Mouse (Mus musculus) urinary bladder, postnatal 14 days (tissue): ENCODE results near the gene Nek7.
A peak's percentile ranks its signal among the peaks of the same experiment; 100 is the strongest.

Experiments used
- DNase-seq: peaks from one replicate; pipeline ENCODE4 v3.0.0; 2021; ENCODE audit warnings: low spot score

The Nek7 gene

GRCm38 (mm10) chr1:138571038-138571441, 48.9 kb downstream of the Nek7 start:
- no peak for DNase-seq

DNA sequence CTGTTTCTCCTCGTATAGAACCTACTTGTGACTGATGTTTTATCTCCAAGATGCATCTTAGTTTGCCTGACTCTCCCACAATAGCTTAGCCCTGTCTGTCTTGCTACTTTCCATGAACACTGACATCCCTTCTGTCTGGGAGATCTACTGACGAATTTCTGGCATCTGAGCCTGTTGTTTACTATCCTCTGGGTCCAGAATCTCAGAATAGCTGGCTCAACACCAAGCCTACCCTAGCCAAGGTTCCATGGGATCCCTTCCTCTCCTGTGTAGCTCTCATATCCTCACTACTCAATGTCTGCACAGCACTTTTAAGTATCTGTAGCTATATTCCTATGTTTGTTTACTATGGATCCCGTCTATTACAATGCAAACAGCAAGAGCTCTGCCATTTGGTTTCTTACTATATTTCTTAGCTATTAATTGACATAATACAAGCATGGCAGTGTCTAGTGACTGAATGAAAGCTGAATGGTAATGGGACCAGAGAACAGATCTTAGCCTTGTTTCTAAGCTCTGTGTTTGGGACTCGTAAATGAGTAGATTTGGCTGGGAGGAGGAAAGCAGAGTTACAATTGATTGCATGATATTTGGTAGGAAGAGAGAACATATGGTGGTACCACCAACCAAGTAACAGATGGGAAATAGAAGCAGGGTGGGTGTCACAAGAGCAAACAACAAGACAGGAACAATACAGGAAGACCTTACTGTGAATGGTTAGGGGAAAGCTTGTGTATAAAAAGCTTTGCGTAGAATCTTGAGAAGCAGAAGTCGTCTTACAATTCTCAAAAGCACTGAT, 51.3 kb downstream of the Nek7 start:
- DNase-seq: no peak

DNA sequence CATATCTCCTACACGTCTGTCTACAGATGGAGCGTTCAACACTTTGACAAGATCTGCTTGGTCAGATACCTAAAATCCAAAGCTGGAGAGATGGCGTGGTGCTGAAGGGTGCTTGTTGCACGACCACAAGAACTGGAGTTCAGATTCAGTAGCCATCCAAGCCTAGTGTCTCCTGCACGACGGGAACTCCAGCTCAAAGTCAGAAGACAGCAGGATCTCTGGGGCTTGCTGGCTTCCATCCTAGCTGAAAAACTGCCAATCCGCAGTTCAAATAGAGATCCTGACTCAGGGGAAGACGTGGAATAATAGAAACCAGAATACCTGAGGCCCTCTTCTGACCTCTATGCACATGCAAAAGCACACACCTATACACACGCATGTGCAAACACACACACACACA, 52.0 kb downstream of the Nek7 start:
- DNase-seq: no peak

GRCm38 (mm10) chr1:138564677-138565076, 55.3 kb downstream of the Nek7 start:
- DNase-seq: no peak

DNA sequence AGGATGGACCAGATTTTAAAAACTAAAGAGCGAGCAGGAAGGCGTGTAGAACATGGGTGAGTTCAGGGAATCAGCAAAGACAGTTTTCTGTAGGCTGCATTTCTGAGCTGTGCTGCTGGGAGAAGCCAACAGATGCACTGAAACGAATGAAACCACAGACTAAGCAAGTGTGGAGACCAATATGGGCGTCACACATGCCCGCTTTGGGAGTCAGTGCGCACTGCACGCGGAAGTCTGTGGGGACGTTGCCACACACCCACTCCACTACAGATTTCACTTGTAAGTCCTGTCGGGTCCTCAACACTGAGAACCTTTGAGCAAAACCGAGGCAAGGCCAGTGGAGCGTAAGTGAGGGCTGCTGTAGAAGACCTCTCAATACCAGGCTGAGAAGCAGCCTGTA, 59.2 kb downstream of the Nek7 start:
- no peak for DNase-seq

DNA sequence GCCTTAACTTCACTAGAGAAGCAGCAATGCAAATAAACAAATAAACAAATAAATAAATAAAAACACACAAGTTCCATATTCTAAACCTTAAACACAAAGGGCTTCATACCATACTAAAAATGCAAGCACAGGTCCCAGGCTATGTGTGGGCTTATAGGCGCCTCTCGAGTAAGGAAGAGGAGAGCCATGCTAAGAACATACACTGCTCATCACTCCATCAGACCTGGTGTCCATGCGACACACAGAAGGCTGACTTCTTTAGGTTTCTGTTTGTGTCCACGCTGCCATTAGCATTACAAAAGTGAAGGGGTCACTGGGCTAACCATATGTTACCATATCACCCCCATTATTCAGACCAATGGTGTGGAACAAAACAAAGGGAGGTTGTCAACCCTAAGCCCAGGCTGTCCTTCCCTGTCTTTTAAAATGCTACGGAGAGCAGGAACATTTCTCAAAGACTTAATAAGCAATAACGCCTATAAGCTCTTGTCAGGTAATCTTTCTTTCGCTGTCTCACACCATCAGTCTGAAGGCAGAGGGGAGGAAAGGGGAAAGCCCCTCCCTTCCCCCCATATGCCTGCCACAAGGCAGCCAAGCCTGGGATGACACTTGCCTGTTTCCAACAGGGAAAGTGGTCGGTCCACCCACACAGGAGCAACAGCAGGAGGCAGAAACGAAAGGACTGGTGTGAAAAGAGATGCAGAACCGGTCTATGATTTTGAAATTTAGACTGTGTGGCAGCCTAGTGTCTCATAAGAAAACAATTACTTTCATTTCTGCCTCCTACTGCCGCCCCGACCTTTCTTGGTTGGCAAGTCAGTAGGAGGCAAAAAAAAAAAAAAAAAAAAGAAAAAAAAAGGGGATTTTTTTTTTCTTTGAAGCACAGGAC, 60.5 kb downstream of the Nek7 start:
- DNase-seq: no peak

- DNase-seq: no peak
Measured at GRCm38 (mm10) chr1:138558342-138558741, 61.6 kb downstream of the Nek7 start.

DNA sequence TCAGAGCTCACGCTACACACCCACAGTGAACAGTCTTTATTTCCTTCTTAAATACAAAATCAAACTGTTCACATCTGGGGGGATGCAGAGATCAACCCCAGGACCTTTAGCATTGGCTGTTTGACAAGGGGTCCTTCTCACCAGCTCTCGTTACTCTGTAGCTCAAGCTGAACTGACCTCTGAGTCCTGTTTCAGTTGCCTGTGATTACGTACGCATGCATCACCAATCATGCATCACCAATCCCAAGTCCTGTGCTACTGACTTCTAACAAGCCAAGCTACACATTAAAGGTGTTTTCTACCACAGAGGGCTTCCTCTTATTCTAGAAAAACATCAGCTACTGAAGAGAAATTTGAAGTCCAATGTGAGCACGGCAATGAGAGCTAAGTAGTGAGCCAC, 65.0 kb downstream of the Nek7 start:
- no peak for DNase-seq

DNA sequence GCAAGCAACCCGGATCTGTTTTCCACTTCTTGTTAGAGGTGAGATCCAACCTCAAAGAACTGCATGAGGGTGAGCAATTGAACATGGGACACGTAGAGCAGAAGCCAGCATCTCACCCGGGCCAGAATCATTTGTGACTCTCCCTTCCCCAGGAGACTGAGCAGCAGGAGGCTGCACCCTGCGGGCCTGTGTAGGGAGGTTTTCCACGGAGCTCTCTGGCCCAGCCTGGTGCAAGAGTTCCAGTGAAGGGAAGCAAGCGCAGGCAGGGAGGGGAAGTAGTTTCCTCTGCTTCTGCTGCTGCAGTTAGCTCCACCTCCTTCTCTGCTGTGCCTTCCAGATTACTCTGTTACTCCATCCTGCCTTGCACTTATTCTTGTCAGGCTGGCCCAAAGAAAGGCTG, 69.8 kb downstream of the Nek7 start:
- DNase-seq: no peak

DNA sequence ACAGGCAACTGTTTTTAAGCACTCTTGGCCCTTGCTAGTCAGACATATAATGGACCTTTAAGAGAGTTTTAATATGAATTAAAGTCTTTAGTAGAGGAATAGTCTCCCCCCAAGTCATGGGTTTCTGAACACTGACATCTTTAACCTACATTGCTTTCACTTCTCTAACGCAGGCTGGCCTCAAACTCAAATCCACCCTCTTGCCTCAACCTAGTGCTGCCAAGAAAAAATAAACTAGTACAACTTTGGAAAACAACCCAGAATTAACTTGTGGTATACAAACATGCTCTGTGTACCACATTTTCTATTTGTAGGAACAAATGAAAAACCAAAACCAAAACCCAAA, 77.8 kb downstream of the Nek7 start:
- no peak for DNase-seq

DNA sequence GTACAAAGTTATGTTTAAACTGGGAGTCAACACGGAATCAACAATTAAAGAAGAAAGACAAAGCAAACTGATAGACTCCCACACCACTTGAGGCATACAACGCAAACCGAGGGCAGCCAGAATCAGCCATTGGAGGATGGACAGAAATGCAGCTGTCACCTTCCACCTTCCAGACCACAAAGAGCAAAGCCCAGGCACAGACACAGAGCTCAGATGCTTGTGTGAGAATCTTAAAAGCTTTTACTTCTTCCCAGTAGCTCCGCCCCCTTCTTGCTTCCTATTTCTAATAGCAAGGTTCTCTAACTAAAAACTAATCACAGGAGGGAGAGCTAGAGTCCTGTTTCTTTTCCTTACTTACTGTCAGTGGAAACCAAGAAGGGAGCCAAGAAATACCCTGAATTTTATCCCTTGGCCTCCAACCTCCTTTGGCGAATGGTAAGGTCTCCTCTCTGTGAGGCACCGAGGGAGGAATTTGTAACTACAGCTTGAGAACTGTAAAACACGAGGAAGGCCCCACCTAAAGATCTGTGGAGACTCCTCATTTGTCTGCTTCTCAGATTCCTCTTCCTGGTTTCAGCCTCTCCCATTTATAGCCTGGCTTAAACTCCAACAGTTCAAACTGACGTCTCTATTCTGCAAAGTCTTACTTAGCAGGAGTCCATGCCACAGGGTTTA, 78.3 kb downstream of the Nek7 start:
- no peak for DNase-seq

GRCm38 (mm10) chr1:138539713-138540112, 80.2 kb downstream of the Nek7 start:
- DNase-seq: no peak

GRCm38 (mm10) chr1:138538217-138538616, 81.7 kb downstream of the Nek7 start:
- no peak for DNase-seq

DNA sequence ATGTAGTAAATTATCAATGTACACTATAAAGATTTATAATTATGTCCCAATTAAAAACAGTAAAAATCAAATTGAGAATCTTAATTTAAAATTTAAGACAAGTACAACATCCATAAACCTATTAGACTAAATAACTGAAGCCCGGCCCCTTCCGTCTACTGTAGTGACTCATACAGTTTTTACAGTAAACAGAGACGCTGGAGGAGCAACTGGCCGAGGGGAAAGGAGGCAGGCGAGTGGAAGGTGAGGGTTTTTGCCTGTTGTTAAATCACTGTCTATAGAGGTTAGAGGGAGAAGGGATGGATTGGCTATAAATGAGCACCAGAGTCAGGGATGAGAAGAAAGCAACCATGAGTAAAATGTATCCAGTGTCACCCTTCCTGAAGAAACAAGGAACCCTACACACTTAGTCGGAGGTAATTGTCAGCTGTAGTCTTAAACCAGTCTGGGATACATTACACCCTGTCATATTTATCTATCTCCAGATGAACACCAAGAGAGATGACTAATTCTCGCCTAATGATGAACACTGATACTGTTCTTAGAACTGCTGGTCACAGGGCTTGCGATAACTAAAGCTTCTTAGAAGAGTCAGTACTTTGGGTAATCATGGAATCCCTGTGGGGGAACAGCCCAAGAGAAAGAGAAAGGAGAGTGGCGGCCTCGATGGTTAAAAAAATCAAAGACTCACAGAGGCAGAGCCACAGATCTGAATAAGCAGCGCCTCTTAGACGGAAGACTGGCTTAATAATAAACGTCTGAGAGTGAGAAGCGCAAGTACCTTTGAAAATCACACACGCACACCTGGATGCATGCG, 84.0 kb downstream of the Nek7 start:
- peak; percentile 23 for DNase-seq

DNA sequence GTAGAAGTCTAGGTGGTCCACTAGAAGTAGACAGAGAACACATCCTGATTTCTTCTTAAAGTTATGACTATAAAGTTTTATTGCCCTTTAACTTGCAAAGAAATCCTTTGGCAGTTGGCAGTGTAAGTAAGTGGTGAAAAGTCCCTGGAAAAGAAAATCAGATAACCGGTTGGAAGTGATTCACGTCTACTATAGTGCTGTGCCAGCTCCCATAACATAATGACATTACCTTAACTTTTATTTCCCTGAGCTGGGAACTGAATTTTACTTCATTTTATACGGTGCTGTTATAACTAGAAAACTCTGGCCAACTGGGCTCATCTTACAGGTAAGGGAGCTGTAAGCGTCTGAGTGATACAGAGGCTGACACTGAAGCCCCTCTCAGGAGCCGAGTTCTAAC, 89.3 kb downstream of the Nek7 start:
- DNase-seq: no peak

GRCm38 (mm10) chr1:138523962-138524361, 96.0 kb downstream of the Nek7 start:
- no peak for DNase-seq

DNA sequence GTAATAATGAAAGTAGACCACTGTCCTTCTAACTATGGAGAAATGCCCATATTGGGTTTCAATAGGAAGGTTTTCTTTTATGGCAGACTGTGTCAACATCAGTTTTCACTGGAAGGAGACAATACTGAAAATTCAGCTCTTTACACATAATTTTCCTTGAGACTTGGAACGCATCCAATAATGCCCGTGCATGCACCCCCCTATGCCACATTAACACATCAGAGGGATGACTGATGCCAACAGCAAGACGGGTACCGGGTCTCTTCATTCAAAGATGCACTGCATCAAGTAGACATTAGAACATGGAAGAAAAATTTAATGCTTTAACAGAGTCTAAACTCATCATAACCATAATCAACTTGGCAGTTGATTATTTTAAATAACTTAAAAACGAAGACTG, 101.7 kb downstream of the Nek7 start:
- no peak for DNase-seq

DNA sequence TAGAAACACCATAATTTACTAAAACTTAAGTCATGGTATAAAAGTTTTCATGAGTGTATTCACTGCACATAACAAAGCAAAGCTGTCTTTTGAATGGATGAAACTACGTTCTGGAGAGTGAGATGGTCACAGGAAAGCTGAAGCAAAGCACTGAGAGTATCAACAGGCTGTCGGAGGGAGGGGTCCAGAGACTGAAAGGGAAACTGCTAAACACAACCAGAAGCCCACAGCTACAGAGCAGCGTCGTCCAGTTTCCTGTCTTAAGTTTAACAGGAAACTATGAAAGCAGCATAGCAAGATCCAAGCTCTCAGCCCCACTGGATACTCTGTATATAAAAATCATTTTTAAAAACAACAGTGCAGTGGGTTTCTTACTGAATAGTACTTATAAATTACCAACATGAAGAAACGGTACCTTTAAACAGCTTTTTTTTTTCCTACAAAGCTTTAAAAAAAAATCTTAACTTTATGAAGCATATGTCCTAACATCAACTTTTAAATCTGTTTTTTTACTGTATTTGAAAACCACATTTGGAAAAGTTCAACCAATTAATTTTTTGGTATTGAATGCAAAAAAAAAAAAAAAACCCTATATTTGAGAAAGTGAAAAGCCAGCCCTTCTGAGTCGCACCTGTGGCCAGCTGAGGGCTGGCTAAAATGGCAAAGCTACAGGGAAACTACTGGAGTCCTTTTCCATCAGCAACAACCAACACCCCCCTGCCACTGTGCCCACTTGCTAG, 102.4 kb downstream of the Nek7 start:
- DNase-seq: no peak

DNA sequence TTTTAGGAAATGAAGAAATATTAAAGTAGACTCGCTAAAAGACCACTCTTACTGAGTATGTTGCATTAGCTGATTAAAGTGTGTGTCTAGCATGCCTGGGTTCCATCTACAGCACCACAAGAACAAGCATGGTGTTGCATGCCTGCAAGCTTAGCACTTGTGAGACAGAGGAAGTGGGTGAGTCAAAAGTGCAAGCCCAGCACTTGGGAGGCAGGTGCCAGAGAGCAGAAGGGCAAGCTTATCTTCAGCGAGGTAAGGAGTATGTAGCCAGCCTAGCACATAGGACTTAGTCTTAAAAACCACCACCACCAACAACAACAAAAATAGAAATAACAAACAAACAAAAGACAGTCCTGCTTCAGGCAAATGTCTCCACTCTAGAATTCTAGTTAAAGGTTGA, 103.0 kb downstream of the Nek7 start:
- no peak for DNase-seq

- no peak for DNase-seq
Measured at GRCm38 (mm10) chr1:138515362-138515761, 104.6 kb downstream of the Nek7 start.

DNA sequence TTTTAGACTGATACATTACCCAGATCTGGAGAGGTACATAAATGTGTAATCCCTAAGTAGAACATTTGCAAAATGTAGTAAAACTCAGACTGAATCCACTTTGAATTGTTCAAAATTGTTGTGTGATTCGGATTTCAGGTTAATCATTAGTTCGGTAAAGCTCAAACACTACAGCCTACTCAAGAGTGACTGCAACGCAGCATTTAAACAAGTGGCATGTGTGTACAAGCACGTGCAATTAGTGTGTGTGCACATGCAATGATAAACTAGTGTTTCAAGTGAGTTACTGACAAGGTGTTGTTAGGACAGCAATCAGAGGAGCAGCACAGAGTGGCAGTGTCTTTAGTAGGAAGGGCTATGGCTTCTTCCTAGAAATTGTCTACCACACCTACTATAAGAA, 106.0 kb downstream of the Nek7 start:
- DNase-seq: no peak
